Mouse (Mus musculus): ENCODE data around the gene Epha1. TPM values are rescaled to one million over a fixed set of nuclear protein-coding genes. Genes with fewer than 3 reads are reported as not detected.
A peak's percentile ranks its signal among the peaks of the same experiment; 100 is the strongest.

The Epha1 gene
- total and polyA plus RNA-seq, 3 experiments, result 0.04 TPM; not detected in 2

DNA sequence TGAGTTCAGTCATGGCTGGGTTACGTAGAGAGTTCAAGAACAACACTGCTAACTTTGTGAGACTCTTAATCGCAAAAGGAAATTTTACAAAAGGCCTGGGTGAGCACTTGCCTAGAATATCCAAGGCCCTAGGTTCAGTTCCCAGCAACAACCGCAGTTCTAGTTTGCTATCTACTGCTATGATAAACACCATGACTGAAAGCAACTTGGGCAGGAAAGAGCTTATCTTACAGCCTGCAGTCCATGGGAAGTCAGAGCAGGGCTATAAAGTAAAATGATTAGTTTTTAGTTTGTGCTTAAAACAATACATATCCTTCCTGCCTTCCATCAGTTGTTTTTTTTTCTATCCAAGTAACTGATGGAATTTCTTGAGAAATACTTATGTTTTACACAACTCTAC is 46.6 kb downstream of the Epha1 start (continued):
- TF ChIP-seq RAD21 (IDR thresholded peaks at IDR 0.05; ENCODE audit: low read depth, low read length) (no peak), HCFC1 (IDR thresholded peaks at IDR 0.05; ENCODE audit: low read depth, low read length) (no peak), CHD1 (IDR thresholded peaks at IDR 0.05; ENCODE audit: low read depth, low read length) (no peak), MEF2A (IDR thresholded peaks at IDR 0.05; ENCODE audit: extremely low read depth, insufficient replicate concordance, low read depth, low read length, poor library complexity, severe bottlenecking) (no peak), SMC3 (IDR thresholded peaks at IDR 0.05; ENCODE audit: low read depth, low read length) (no peak), MXI1 (IDR thresholded peaks at IDR 0.05; ENCODE audit: low read depth, low read length) (no peak), POLR2AphosphoS2 (IDR thresholded peaks at IDR 0.05; ENCODE audit: low read length) (no peak), KAT2A (conservative IDR thresholded peaks at IDR 0.05; ENCODE audit: low read depth, low read length) (no peak), MAFK (IDR thresholded peaks at IDR 0.05; ENCODE audit: borderline replicate concordance, low read depth, low read length) (no peak), E2F4 (IDR thresholded peaks at IDR 0.05; ENCODE audit: borderline replicate concordance, low read depth, low read length) (no peak), ZMIZ1 (IDR thresholded peaks at IDR 0.05; ENCODE audit: low read depth, low read length) (no peak)

DNA sequence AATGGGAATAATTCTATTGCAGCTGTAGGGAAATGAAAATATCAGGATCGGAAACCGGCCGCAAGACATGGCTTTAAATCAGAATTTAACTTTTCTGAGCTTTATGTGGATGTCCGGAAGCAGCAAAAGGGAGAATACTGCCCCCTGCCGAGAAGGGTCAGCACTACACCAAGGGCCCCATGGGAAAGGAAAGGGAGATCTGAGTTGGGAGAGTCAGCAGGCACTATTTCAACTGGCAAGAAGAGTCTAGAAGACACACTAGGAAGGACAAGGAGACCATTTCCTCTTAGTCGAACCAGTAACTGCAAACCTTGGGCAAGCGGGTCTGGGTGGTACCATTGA is 47.8 kb downstream of the Epha1 start:
- Histone ChIP-seq H3K79me2 (ENCODE audit: control insufficient read depth, insufficient read depth, low read length, poor library complexity) (no peaks in the 10 kb centered on the region), H3K9ac (ENCODE audit: control insufficient read depth, low read depth, low read length, poor library complexity, severe bottlenecking) (no peak overlapping the region), H3K4me3 (ENCODE audit: control insufficient read depth in 1 of 2, insufficient read depth in 1 of 2, low read depth in 2 of 2, low read length in 2 of 2) (no peak overlapping the region), H3K27ac (ENCODE audit: control insufficient read depth, low read depth, low read length) (no peak overlapping the region), H3K4me1 (ENCODE audit: control insufficient read depth in 1 of 2, insufficient read depth in 2 of 2, low read length in 2 of 2) (peaks cover 2 to 22% of the 10 kb centered on the region in 2 experiments), H3K27me3 (ENCODE audit: control insufficient read depth in 1 of 2, insufficient read depth in 2 of 2, low read length in 2 of 2) (peaks cover 0 to 1% of the 10 kb centered on the region in 2 experiments; a peak in 1 of 4 replicates), H3K36me3 (ENCODE audit: control insufficient read depth in 1 of 2, insufficient read depth in 2 of 2, low read length in 2 of 2) (peaks cover 0 to 28% of the 10 kb centered on the region in 2 experiments; a peak in 2 of 4 replicates), H3K9me3 (replicated peaks; ENCODE audit: insufficient read depth, low read length) (no peaks in the 10 kb centered on the region)
- peak; percentile 45 for DNase-seq (ENCODE audit: low read depth, low spot score)
- TF ChIP-seq CTCF (IDR thresholded peaks at IDR 0.05 in 2 of 3, conservative IDR thresholded peaks at IDR 0.05 in 1 of 3; ENCODE audit: control insufficient read depth in 1 of 3, insufficient read depth in 1 of 3, low read depth in 2 of 3, low read length in 3 of 3, poor library complexity in 1 of 3, severe bottlenecking in 1 of 3) (peak; percentile 70 to 72 (median 72)), CHD1 (IDR thresholded peaks at IDR 0.05; ENCODE audit: low read depth, low read length) (no peak), RCOR1 (IDR thresholded peaks at IDR 0.05; ENCODE audit: low read depth, low read length) (no peak), SMC3 (IDR thresholded peaks at IDR 0.05; ENCODE audit: low read depth, low read length) (peak; percentile 57), RAD21 (IDR thresholded peaks at IDR 0.05; ENCODE audit: low read depth, low read length) (peak; percentile 48)

DNA sequence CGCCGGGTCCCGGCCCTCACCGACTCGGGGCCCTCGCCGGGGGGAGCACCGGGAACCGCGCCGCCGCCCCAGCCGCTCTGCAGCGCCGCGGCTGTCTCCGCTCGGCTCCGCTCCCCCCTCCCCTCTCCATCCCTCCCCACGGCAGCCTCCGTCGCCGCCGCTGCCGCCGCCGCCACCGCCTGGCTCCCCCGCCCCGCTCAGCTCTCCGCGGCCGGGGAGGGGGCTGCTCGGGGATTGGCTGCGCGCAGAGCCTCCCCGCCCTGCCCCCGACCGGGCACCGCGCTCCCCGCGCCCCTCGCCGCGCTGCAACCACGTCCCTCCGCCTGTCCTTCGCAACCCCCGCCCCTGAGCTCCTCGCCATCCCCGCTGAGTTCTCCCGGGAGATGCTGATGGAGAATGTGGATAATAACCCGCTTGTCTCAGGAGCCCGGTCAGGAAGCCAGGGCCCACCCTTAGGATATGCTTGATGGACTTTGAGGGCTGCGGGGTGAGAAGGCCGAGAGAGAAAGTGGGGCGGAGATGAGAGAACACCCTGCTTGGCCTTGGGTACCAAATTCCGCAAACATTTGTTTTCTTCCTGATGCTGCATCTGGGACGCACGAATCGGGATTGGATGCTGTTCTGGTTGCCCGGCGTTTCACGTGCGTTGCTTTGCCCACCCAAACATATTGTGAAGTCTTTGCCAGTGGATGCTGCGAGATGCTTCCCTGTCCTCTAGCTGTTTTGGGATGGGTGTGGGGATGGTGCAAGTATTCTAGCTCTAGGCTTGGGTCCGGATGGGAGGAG is 48.4 kb downstream of the Epha1 start, which contains the start of gene Fam131b:
Fam131b (minus strand) TSS at position 162 of the 786 bp plus-strand sequence.
- peaks cover 0 to 1% of the 10 kb centered on the region in 2 experiments; a peak in 1 of 4 replicates for H3K27me3 ChIP-seq (ENCODE audit: control insufficient read depth in 1 of 2, insufficient read depth in 2 of 2, low read length in 2 of 2)

More for the DNA sequence above, 48.4 kb downstream of the Epha1 start, which contains the start of gene Fam131b:
- TF ChIP-seq RCOR1 (IDR thresholded peaks at IDR 0.05; ENCODE audit: low read depth, low read length), result no peak
- TF ChIP-seq RAD21 (IDR thresholded peaks at IDR 0.05; ENCODE audit: low read depth, low read length), result no peak
- TF ChIP-seq SMC3 (IDR thresholded peaks at IDR 0.05; ENCODE audit: low read depth, low read length), result no peak
- TF ChIP-seq USF1 (IDR thresholded peaks at IDR 0.05; ENCODE audit: low read depth, low read length), result no peak
- no peak for TF ChIP-seq USF2 (IDR thresholded peaks at IDR 0.05; ENCODE audit: borderline replicate concordance in 1 of 2, insufficient read depth in 1 of 2, low read depth in 1 of 2, low read length in 2 of 2)
- TF ChIP-seq KAT2A (conservative IDR thresholded peaks at IDR 0.05; ENCODE audit: low read depth, low read length), result no peak
- no peak for TF ChIP-seq ELF1 (IDR thresholded peaks at IDR 0.05; ENCODE audit: low read depth, low read length)
- TF ChIP-seq CHD2 (IDR thresholded peaks at IDR 0.05; ENCODE audit: low read length), result no peak
- TF ChIP-seq ZC3H11A (IDR thresholded peaks at IDR 0.05; ENCODE audit: low read depth, low read length), result no peak
- TF ChIP-seq E2F4 (IDR thresholded peaks at IDR 0.05; ENCODE audit: borderline replicate concordance, low read depth, low read length), result no peak
- no peak for TF ChIP-seq MXI1 (IDR thresholded peaks at IDR 0.05; ENCODE audit: low read depth, low read length)
- no peak for TF ChIP-seq MAFK (IDR thresholded peaks at IDR 0.05; ENCODE audit: borderline replicate concordance, low read depth, low read length)
- TF ChIP-seq ZKSCAN1 (IDR thresholded peaks at IDR 0.05; ENCODE audit: low read depth, low read length), result no peak
- no peak for TF ChIP-seq MEF2A (IDR thresholded peaks at IDR 0.05; ENCODE audit: extremely low read depth, insufficient replicate concordance, low read depth, low read length, poor library complexity, severe bottlenecking)
- no peak within 1 kb of the TSS for H3K27ac ChIP-seq (ENCODE audit: control insufficient read depth, low read depth, low read length)
- no peak for DNase-seq (ENCODE audit: low read depth, low spot score)
- H3K4me3 ChIP-seq (ENCODE audit: control insufficient read depth in 1 of 2, insufficient read depth in 1 of 2, low read depth in 2 of 2, low read length in 2 of 2), result no peak within 1 kb of the TSS
- no peak within 1 kb of the TSS for H3K9ac ChIP-seq (ENCODE audit: control insufficient read depth, low read depth, low read length, poor library complexity, severe bottlenecking)
- H3K79me2 ChIP-seq (ENCODE audit: control insufficient read depth, insufficient read depth, low read length, poor library complexity), result no peaks in the 10 kb centered on the region
- peaks cover 0 to 28% of the 10 kb centered on the region in 2 experiments; a peak in 2 of 4 replicates for H3K36me3 ChIP-seq (ENCODE audit: control insufficient read depth in 1 of 2, insufficient read depth in 2 of 2, low read length in 2 of 2)
- peaks cover 2 to 22% of the 10 kb centered on the region in 2 experiments for H3K4me1 ChIP-seq (ENCODE audit: control insufficient read depth in 1 of 2, insufficient read depth in 2 of 2, low read length in 2 of 2)
- H3K9me3 ChIP-seq (replicated peaks; ENCODE audit: insufficient read depth, low read length), result no peaks in the 10 kb centered on the region

Data from MEL (cell line).